ENCODE assay signal across 25 mouse cellular contexts in genomic region chr9:77408053-77408603, GRCm38 (mm10). TPM values are rescaled to one million over a fixed set of nuclear protein-coding genes. Genes with fewer than 3 reads are reported as not detected.
"Had no signal": no experiment of that assay in that cellular context is flagged by ENCODE, and none has a peak within 500 bp of the region (broad histone marks: within the 10 kb centered on the region; RNA-seq: fewer than 3 reads in every experiment).

No protein-coding gene starts in this region.

- H3K27me3 ChIP-seq: forebrain, embryonic 15.5 days; heart, embryonic 13.5 days; heart, embryonic 15.5 days; hindbrain, embryonic 13.5 days; hindbrain, embryonic 15.5 days; limb, embryonic 12.5 days had no signal

- DNase-seq: forebrain, postnatal 0 days; gastrocnemius, postnatal 14 days; gastrocnemius, postnatal 36 days; heart, adult 18-20 months; heart, postnatal 14 days; heart, postnatal 36 days; kidney, adult 11 months; kidney, adult 2 months; kidney, adult 9 months; kidney, postnatal 10 days; kidney, postnatal 25 days; kidney, postnatal 4 days had no signal

- ATAC-seq: forebrain, embryonic 15.5 days; forebrain, postnatal 0 days; hindbrain, postnatal 0 days; intestine, embryonic 16.5 days had no signal

- H3K9me3 ChIP-seq: forebrain, embryonic 15.5 days; heart, embryonic 13.5 days; heart, embryonic 15.5 days; hindbrain, embryonic 13.5 days; hindbrain, embryonic 15.5 days; limb, embryonic 10.5 days; limb, embryonic 12.5 days had no signal

- H3K4me3 ChIP-seq: forebrain, embryonic 15.5 days; heart, embryonic 13.5 days; heart, embryonic 15.5 days; hindbrain, embryonic 13.5 days; hindbrain, embryonic 15.5 days; layer of hippocampus, adult 2 months; left cerebral cortex, adult 2 months; limb, embryonic 10.5 days; limb, embryonic 12.5 days had no signal

- H3K9ac ChIP-seq: forebrain, embryonic 15.5 days; forebrain, postnatal 0 days; heart, embryonic 13.5 days; heart, embryonic 15.5 days; hindbrain, embryonic 13.5 days; hindbrain, embryonic 15.5 days; limb, embryonic 12.5 days had no signal

- H3K4me1 ChIP-seq: forebrain, embryonic 15.5 days; hindbrain, embryonic 13.5 days; hindbrain, embryonic 15.5 days; limb, embryonic 10.5 days; limb, embryonic 12.5 days had no signal

- H3K4me2 ChIP-seq: forebrain, embryonic 15.5 days; heart, embryonic 11.5 days; heart, embryonic 13.5 days; heart, embryonic 15.5 days; hindbrain, embryonic 13.5 days; hindbrain, embryonic 15.5 days; limb, embryonic 12.5 days had no signal

- H3K36me3 ChIP-seq: forebrain, embryonic 15.5 days; heart, embryonic 13.5 days; heart, embryonic 15.5 days; hindbrain, embryonic 13.5 days; hindbrain, embryonic 15.5 days; limb, embryonic 10.5 days; limb, embryonic 12.5 days had no signal

- H3K27ac ChIP-seq: forebrain, embryonic 15.5 days; heart, embryonic 13.5 days; heart, embryonic 15.5 days; hindbrain, embryonic 13.5 days; hindbrain, embryonic 15.5 days; hindbrain, postnatal 0 days; layer of hippocampus, adult 2 months; left cerebral cortex, adult 2 months; limb, embryonic 10.5 days; limb, embryonic 12.5 days had no signal

RNA-seq across cellular contexts. Expression of gene Mlip, which starts 55.4 kb away (rescaled TPM):
- total RNA-seq: hematopoietic stem cell, adult 5-6 weeks had no signal
